23 mouse cellular contexts compared by ENCODE assay signal in the genomic region with DNA sequence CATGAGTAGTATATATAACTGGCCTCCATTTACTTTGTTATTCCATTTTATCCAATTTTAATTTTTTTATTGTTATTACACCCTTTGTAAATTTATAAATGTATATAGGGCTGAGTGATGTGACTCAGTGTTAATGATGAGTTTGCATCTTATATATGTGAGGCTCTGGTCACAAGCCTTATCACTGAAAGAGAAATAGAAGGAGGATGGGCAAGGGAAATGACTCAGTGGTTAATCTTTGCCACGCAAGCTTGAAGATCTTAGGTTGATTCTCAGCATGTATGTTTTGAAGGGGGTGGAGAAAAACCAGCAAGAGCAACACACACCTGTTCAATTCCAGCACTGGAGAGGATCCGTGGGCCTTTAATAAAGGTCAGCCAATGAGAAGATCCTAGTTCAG. TPM values are rescaled to one million over a fixed set of nuclear protein-coding genes. Genes with fewer than 3 reads are reported as not detected.
DNase-seq lines count a peak whose midpoint lies in the region; ATAC-seq and TF ChIP-seq lines count a peak whose summit lies in the region.
"Had no signal": no experiment of that assay in that cellular context is flagged by ENCODE, and none has a peak within 500 bp of the region (broad histone marks: within the 10 kb centered on the region; RNA-seq: fewer than 3 reads in every experiment).

No protein-coding gene starts in this region.

- H3K4me3 ChIP-seq in liver, embryonic 13.5 days (replicated peaks) = no peak overlapping the region
- no peak overlapping the region for H3K4me3 ChIP-seq in liver, postnatal 0 days (ENCODE audit: low read depth, low read length)
- no peak overlapping the region for H3K4me3 ChIP-seq in G1E (ENCODE audit: low read depth, low read length)
- H3K4me3 ChIP-seq: embryonic facial prominence, embryonic 10.5 days; embryonic facial prominence, embryonic 13.5 days; erythroblast, embryonic 14.5 days; forebrain, embryonic 12.5 days; forebrain, embryonic 15.5 days; heart, adult 2 months; hindbrain, embryonic 12.5 days; hindbrain, embryonic 15.5 days had no signal

- no peak for DNase-seq in liver, embryonic 13.5 days
- no peak for DNase-seq in liver, postnatal 0 days
- DNase-seq in G1E (ENCODE audit: low spot score) = no peak
- DNase-seq in MN1 (ENCODE audit: low spot score) = no peak
- no peak for DNase-seq in layer of hippocampus, postnatal 14 days (ENCODE audit: low spot score in 2 of 2)
- DNase-seq: adrenal gland, postnatal 10 days; adrenal gland, postnatal 36 days; cerebellum, adult 18-20 months; cerebellum, adult 9-10 months; cerebellum, postnatal 14 days; gastrocnemius, postnatal 25 days; heart, adult 2 months had no signal

- no peak for TF ChIP-seq CTCF in liver, postnatal 0 days (IDR thresholded peaks at IDR 0.05; ENCODE audit: low read depth)
- no peak for TF ChIP-seq CTCF in G1E (IDR thresholded peaks at IDR 0.05; ENCODE audit: low read depth, low read length)

- H3K9ac ChIP-seq in liver, embryonic 13.5 days = no peak overlapping the region
- H3K9ac ChIP-seq in liver, postnatal 0 days (replicated peaks) = no peak overlapping the region
- H3K9ac ChIP-seq: embryonic facial prominence, embryonic 13.5 days; forebrain, embryonic 12.5 days; forebrain, embryonic 15.5 days; hindbrain, embryonic 12.5 days; hindbrain, embryonic 15.5 days had no signal

- ATAC-seq in liver, embryonic 13.5 days (ENCODE audit: low read depth) = peak; percentile 84
- ATAC-seq in liver, postnatal 0 days = no peak
- ATAC-seq in G1E (ENCODE audit: extremely low read depth, insufficient number of reproducible peaks, low FRiP score, poor library complexity, severe bottlenecking) = peak; percentile 84
- peak; percentile 29; the same call in 1 of the 2 replicates for ATAC-seq in common myeloid progenitor, adult 5-6 weeks (replicated peaks; ENCODE audit: low read depth, poor library complexity, severe bottlenecking)
- ATAC-seq: forebrain, embryonic 15.5 days; Patski had no signal

- H3K4me2 ChIP-seq in liver, embryonic 13.5 days = no peak overlapping the region
- H3K4me2 ChIP-seq in liver, postnatal 0 days (ENCODE audit: low read depth, low read length) = no peak overlapping the region
- H3K4me2 ChIP-seq: embryonic facial prominence, embryonic 13.5 days; forebrain, embryonic 12.5 days; forebrain, embryonic 15.5 days; heart, embryonic 11.5 days; hindbrain, embryonic 12.5 days; hindbrain, embryonic 15.5 days had no signal

- no peaks in the 10 kb centered on the region for H3K27me3 ChIP-seq in liver, embryonic 13.5 days
- no peaks in the 10 kb centered on the region for H3K27me3 ChIP-seq in liver, postnatal 0 days (ENCODE audit: insufficient read depth, low read length)
- H3K27me3 ChIP-seq in G1E (ENCODE audit: insufficient read depth, low read length) = no peaks in the 10 kb centered on the region
- H3K27me3 ChIP-seq: CH12.LX; embryonic facial prominence, embryonic 13.5 days; forebrain, embryonic 12.5 days; forebrain, embryonic 15.5 days; hindbrain, embryonic 12.5 days; hindbrain, embryonic 15.5 days; Patski had no signal

- no peak for TF ChIP-seq EP300 in liver, postnatal 0 days (IDR thresholded peaks at IDR 0.05; ENCODE audit: low read depth)

- no peaks in the 10 kb centered on the region for H3K9me3 ChIP-seq in liver, embryonic 13.5 days (replicated peaks)
- H3K9me3 ChIP-seq in liver, postnatal 0 days (ENCODE audit: low read length) = no peaks in the 10 kb centered on the region
- no peaks in the 10 kb centered on the region for H3K9me3 ChIP-seq in G1E (replicated peaks)
- H3K9me3 ChIP-seq: embryonic facial prominence, embryonic 10.5 days; embryonic facial prominence, embryonic 13.5 days; forebrain, embryonic 12.5 days; forebrain, embryonic 15.5 days; hindbrain, embryonic 12.5 days; hindbrain, embryonic 15.5 days had no signal

- 55% methylated on average over 2 of the region's 2 CpGs for WGBS in liver, embryonic 13.5 days (ENCODE audit: insufficient replicate concordance)
- WGBS in liver, postnatal 0 days (ENCODE audit: insufficient replicate concordance) = 69% methylated on average over 2 of the region's 2 CpGs

- no peak overlapping the region for H3K27ac ChIP-seq in liver, embryonic 13.5 days
- H3K27ac ChIP-seq in liver, postnatal 0 days (ENCODE audit: low read depth) = no peak overlapping the region
- H3K27ac ChIP-seq: embryonic facial prominence, embryonic 10.5 days; embryonic facial prominence, embryonic 13.5 days; forebrain, embryonic 12.5 days; forebrain, embryonic 15.5 days; heart, adult 2 months; hindbrain, embryonic 12.5 days; hindbrain, embryonic 15.5 days had no signal

- H3K4me1 ChIP-seq in liver, embryonic 13.5 days (replicated peaks) = peaks cover 7% of the 10 kb centered on the region
- 0 out of 2 replicates have a peak, but pooled peaks cover 3% of the 10 kb centered on the region for H3K4me1 ChIP-seq in liver, postnatal 0 days (ENCODE audit: insufficient read depth)
- peaks cover 2% of the 10 kb centered on the region; the same call in 1 of the 2 replicates for H3K4me1 ChIP-seq in G1E (ENCODE audit: insufficient read depth, low read depth, low read length)
- H3K4me1 ChIP-seq: embryonic facial prominence, embryonic 10.5 days; embryonic facial prominence, embryonic 13.5 days; forebrain, embryonic 12.5 days; forebrain, embryonic 15.5 days; hindbrain, embryonic 12.5 days; hindbrain, embryonic 15.5 days had no signal

- peaks cover 5% of the 10 kb centered on the region for H3K36me3 ChIP-seq in liver, embryonic 13.5 days
- peaks cover 7% of the 10 kb centered on the region for H3K36me3 ChIP-seq in liver, postnatal 0 days (replicated peaks; ENCODE audit: insufficient read depth, low read length)
- H3K36me3 ChIP-seq in G1E (replicated peaks) = peaks cover 15% of the 10 kb centered on the region
- H3K36me3 ChIP-seq: forebrain, embryonic 12.5 days; forebrain, embryonic 15.5 days; hindbrain, embryonic 12.5 days; hindbrain, embryonic 15.5 days had no signal

RNA-seq across cellular contexts. Expression of a gene that starts 19.9 kb away (rescaled TPM):
- polyA plus RNA-seq in liver, embryonic 13.5 days (2015; fragmentation: Nextera tagmentation; extraction: Ambion mirVana) = 5.0 and 6.0 TPM in 2 replicates
- 5.5 and 6.1 TPM in 2 replicates for polyA plus RNA-seq in liver, postnatal 0 days (2015; fragmentation: Nextera tagmentation; extraction: Ambion mirVana)
- total RNA-seq in G1E (2014; fragmentation: Nextera tagmentation) (37.2 and 51.3 TPM in 2 replicates), G1E (2017) (15.5 and 15.8 TPM in 2 replicates)
- 27.9 and 34.5 TPM in 2 replicates for polyA plus RNA-seq in G1E (2012)
- 20.0 and 20.1 TPM in 2 replicates for total RNA-seq in common myeloid progenitor, adult 5-6 weeks (2017)
- total RNA-seq in layer of hippocampus, postnatal 14 days (2021) = 10 to 100 TPM; 37.6 to 38.0 TPM
